Mouse (Mus musculus) C3H10T1/2 (cell line): ENCODE results near the gene Lrrfip2. TPM values are rescaled to one million over a fixed set of nuclear protein-coding genes. Genes with fewer than 3 reads are reported as not detected.

Experiments used
- polyA plus RNA-seq, 2 experiments: library from polyadenylated mRNA; unstranded; fragments of >200 nt; fragmentation: generic; extraction: Trizol; gene quantifications; one replicate each; pipeline ENCODE4 v1.2.1; 2012; ENCODE audit warnings: missing spikeins in 2 of 2

The Lrrfip2 gene
- polyA plus RNA-seq = 10 to 100 TPM in 1 of 2 experiments, 1 to 10 TPM in 1; 4.8 to 14.5 TPM

GRCm38 (mm10) chr9:111117126-111117642 is at the start of gene Lrrfip2:
Lrrfip2 (plus strand) TSS chr9:111117592.

DNA sequence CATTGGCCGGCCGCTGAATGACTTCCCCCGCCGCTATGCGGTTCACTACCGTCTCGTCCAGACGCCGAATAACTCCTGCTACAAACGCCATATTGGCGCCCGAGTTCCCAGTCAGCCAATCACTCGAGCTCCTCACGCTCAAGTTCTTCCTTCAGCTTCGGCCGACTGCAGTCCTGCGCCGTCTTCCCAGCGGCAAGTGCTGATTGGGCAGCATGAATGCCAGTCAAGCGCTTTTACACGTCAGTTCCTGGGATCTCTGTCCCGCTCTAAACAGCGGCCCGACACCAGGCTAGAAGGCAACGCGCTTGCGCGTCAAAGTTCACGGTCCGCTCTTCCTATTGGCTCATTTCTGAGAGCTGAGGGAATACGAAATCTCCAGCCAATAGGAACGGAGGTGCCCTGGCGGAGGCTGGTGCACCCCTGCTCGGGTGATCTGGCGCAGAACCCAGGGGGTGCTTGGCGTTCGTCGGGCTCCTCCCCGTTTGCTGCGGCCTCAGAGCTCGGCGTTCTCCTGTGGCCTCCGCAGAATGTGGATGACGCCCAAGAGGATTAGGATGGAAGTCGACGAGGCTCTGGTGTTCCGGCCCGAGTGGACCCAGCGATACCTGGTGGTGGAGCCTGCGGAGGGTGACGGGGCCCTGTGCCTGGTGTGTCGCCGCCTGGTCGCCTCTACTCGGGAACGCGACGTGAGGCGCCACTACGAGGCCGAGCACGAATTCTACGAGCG is 154.2 kb downstream of the Lrrfip2 start, which contains the start of the genes Mlh1 and Epm2aip1:
TSS of gene Mlh1 (minus strand) at position 358 of the 727 bp plus-strand sequence.
TSS of gene Epm2aip1 (plus strand) at position 496 of the 727 bp plus-strand sequence.

Other genes with a start within 250 kb of the Lrrfip2 start
- under 1 TPM; 0.05 to 0.12 TPM for gene Als2cl, start 237.7 kb upstream of the Lrrfip2 start, polyA plus RNA-seq
- gene Tmie, start 237.5 kb upstream of the Lrrfip2 start, polyA plus RNA-seq = not detected
- gene Fam240a, start 200.7 kb upstream of the Lrrfip2 start, polyA plus RNA-seq = not detected
- not detected for gene Tdgf1, start 171.4 kb upstream of the Lrrfip2 start, polyA plus RNA-seq
- not detected for gene Lrrc2, start 166.0 kb upstream of the Lrrfip2 start, polyA plus RNA-seq
- gene Rtp3, start 127.0 kb upstream of the Lrrfip2 start, polyA plus RNA-seq = not detected
- gene Ltf, start 98.3 kb upstream of the Lrrfip2 start, polyA plus RNA-seq = not detected
- under 1 TPM in 1 of 2 experiments, not detected in 1; 0.01 TPM for gene Ccrl2, start 60.1 kb upstream of the Lrrfip2 start, polyA plus RNA-seq
- gene Mlh1, start 154.2 kb downstream of the Lrrfip2 start, polyA plus RNA-seq = 10 to 100 TPM in 1 of 2 experiments, 1 to 10 TPM in 1; 3.0 to 10.9 TPM
- gene Epm2aip1, start 154.3 kb downstream of the Lrrfip2 start, polyA plus RNA-seq = 1 to 10 TPM in 1 of 2 experiments, under 1 TPM in 1; 0.44 to 4.3 TPM
- not detected for gene Trank1, start 194.1 kb downstream of the Lrrfip2 start, polyA plus RNA-seq